Mouse (Mus musculus) stomach, embryonic 14.5 days (tissue): ENCODE measurements at regions not wholly inside any gene's neighbourhood (a gene's known extent, or its start where the extent isn't known, plus 50 kb on each side); places are given as distances from the start of the nearest gene placed in this dataset.

Experiments used
- ATAC-seq: fragments of 200-750 bp; cut with Nextera tagmentation; 2 replicates; pipeline ENCODE4 v1.8.0; 2017; ENCODE audit warnings: low read depth, moderate TSS enrichment; ENCODE audit not compliant: insufficient number of reproducible peaks, insufficient read depth, low FRiP score
- H3K27ac ChIP-seq: fragments of 300-500 bp; sonication (generic); 2 replicates; pipeline ENCODE4 v1.5.1; 2014; ENCODE audit warnings: mild to moderate bottlenecking, low read length, moderate library complexity, mixed read lengths
- H3K27me3 ChIP-seq: fragments of 300-500 bp; sonication (generic); 2 replicates; pipeline ENCODE4 v1.6.1; 2014; ENCODE audit warnings: low read length, control low read depth, mixed read lengths; ENCODE audit not compliant: control insufficient read depth, insufficient read depth
- H3K36me3 ChIP-seq: fragments of 300-500 bp; sonication (generic); 2 replicates; pipeline ENCODE4 v1.6.1; 2014; ENCODE audit warnings: mild to moderate bottlenecking, control low read depth, low read length, moderate library complexity, mixed read lengths; ENCODE audit not compliant: control insufficient read depth, insufficient read depth
- H3K4me1 ChIP-seq: fragments of 300-500 bp; sonication (generic); 2 replicates; pipeline ENCODE4 v1.6.1; 2014; ENCODE audit warnings: low read length, control low read depth, mixed read lengths; ENCODE audit not compliant: control insufficient read depth, insufficient read depth
- H3K4me2 ChIP-seq: fragments of 300-500 bp; sonication (generic); replicated peaks from 2 replicates; pipeline ENCODE4 v1.6.1; 2014; ENCODE audit warnings: low read depth, low read length, control low read depth
- H3K4me3 ChIP-seq: fragments of 300-500 bp; sonication (generic); 2 replicates; pipeline ENCODE4 v1.5.1; 2014; ENCODE audit warnings: low read depth, low read length, control low read depth
- H3K9ac ChIP-seq: fragments of 300-500 bp; sonication (generic); replicated peaks from 2 replicates; pipeline ENCODE4 v1.6.1; 2014; ENCODE audit warnings: low read depth, mild to moderate bottlenecking, control low read depth, low read length, moderate library complexity, mixed read lengths
- H3K9me3 ChIP-seq: fragments of 300-500 bp; sonication (generic); 2 replicates; pipeline ENCODE4 v1.6.1; 2016; ENCODE audit warnings: low read depth, low read length, control low read depth; ENCODE audit not compliant: control insufficient read depth
- WGBS: fragments of 180-500 bp; shearing (Covaris S2); extraction: QIAGEN DNeasy Blood & Tissue Kit; methylation state at CpG from one replicate; pipeline ENCODE4 v1.1.7; 2014; 5-methylcytosine and 5-hydroxymethylcytosine counted together

- no peak overlapping the region for H3K9ac ChIP-seq
- H3K4me1 ChIP-seq = no peaks in the 10 kb centered on the region
- no peaks in the 10 kb centered on the region for H3K36me3 ChIP-seq
- no peak overlapping the region for H3K4me2 ChIP-seq
- H3K4me3 ChIP-seq = no peak overlapping the region
- no peak overlapping the region for H3K27ac ChIP-seq
- H3K27me3 ChIP-seq = no peaks in the 10 kb centered on the region
- no peaks in the 10 kb centered on the region for H3K9me3 ChIP-seq
- no peak for ATAC-seq
Measured at GRCm38 (mm10) chr10:37911669-37912068, 772.9 kb upstream of the Marcks start.

DNA sequence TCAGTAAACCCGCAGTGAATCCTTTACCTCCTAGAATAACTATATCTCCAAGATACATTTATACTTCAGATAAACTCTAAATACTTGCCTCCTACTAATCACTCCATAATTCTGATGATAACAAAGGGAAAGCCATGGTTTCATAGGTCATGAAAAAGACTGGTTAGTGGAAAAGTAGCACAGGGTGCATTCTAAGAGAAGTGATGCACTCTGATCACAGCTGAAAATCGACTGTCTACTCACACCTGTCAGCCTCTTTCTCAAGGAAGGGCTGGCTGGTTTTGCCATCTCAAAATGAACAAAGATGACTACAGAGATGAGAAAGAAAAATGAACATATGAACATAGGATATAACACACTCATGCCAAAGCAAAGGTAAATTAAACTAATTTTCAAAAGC, 769.6 kb upstream of the Marcks start:
- Histone ChIP-seq H3K4me3 (no peak overlapping the region), H3K27me3 (no peaks in the 10 kb centered on the region), H3K36me3 (no peaks in the 10 kb centered on the region), H3K27ac (no peak overlapping the region), H3K9ac (no peak overlapping the region), H3K9me3 (no peaks in the 10 kb centered on the region), H3K4me1 (no peaks in the 10 kb centered on the region), H3K4me2 (no peak overlapping the region)
- WGBS = 64% methylated on average over 2 of the region's 2 CpGs
- ATAC-seq = no peak

GRCm38 (mm10) chr10:37907731-37908130, 769.0 kb upstream of the Marcks start:
- Histone ChIP-seq H3K9me3 (no peaks in the 10 kb centered on the region), H3K36me3 (no peaks in the 10 kb centered on the region), H3K27me3 (no peaks in the 10 kb centered on the region), H3K4me3 (no peak overlapping the region), H3K4me2 (no peak overlapping the region), H3K4me1 (no peaks in the 10 kb centered on the region), H3K9ac (no peak overlapping the region), H3K27ac (no peak overlapping the region)
- ATAC-seq = no peak
- WGBS = 26% methylated on average over 1 of the region's 1 CpGs

GRCm38 (mm10) chr10:37887961-37888360, 749.2 kb upstream of the Marcks start:
- H3K9me3 ChIP-seq = no peaks in the 10 kb centered on the region
- no peak overlapping the region for H3K9ac ChIP-seq
- H3K27ac ChIP-seq = no peak overlapping the region
- WGBS = 61% methylated on average over 1 of the region's 1 CpGs
- H3K4me3 ChIP-seq = no peak overlapping the region
- no peaks in the 10 kb centered on the region for H3K27me3 ChIP-seq
- no peaks in the 10 kb centered on the region for H3K36me3 ChIP-seq
- ATAC-seq = no peak
- no peaks in the 10 kb centered on the region for H3K4me1 ChIP-seq
- H3K4me2 ChIP-seq = no peak overlapping the region

- 83% methylated on average over 5 of the region's 5 CpGs for WGBS
- Histone ChIP-seq H3K27ac (no peak overlapping the region), H3K4me1 (no peaks in the 10 kb centered on the region), H3K4me2 (no peak overlapping the region), H3K36me3 (no peaks in the 10 kb centered on the region), H3K9ac (no peak overlapping the region), H3K4me3 (no peak overlapping the region), H3K9me3 (no peaks in the 10 kb centered on the region), H3K27me3 (no peaks in the 10 kb centered on the region)
- ATAC-seq = no peak
Measured at GRCm38 (mm10) chr10:37880841-37881240, 742.1 kb upstream of the Marcks start.

GRCm38 (mm10) chr10:37873925-37874324, 735.2 kb upstream of the Marcks start:
- Histone ChIP-seq H3K4me2 (no peak overlapping the region), H3K9me3 (no peaks in the 10 kb centered on the region), H3K4me3 (no peak overlapping the region), H3K27me3 (no peaks in the 10 kb centered on the region), H3K27ac (no peak overlapping the region), H3K36me3 (no peaks in the 10 kb centered on the region), H3K4me1 (no peaks in the 10 kb centered on the region), H3K9ac (no peak overlapping the region)
- no peak for ATAC-seq
- WGBS = 69% methylated on average over 2 of the region's 2 CpGs

DNA sequence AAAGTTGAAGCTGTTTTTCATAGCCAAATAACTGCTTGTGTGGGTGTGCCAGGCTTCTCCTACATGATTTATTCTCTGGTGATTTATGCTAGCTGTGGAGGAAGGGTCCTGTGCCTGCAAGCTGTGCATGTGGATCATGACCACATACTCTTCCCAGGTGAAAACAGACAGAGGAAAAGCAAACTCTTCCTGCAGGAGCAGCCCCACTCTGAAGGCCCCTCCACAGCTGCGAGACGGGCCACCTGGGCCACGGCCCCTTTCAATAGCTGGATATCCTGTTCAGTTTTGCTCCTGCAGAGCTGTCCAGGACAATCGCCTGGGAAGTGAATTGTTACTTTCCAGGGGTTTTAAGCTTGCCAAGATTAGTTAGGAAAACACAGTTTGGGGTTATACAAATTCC, 722.3 kb upstream of the Marcks start:
- H3K4me2 ChIP-seq = no peak overlapping the region
- no peak overlapping the region for H3K4me3 ChIP-seq
- H3K27me3 ChIP-seq = no peaks in the 10 kb centered on the region
- no peak overlapping the region for H3K27ac ChIP-seq
- ATAC-seq = no peak
- 34% methylated on average over 4 of the region's 4 CpGs for WGBS
- no peak overlapping the region for H3K9ac ChIP-seq
- H3K4me1 ChIP-seq = no peaks in the 10 kb centered on the region
- H3K9me3 ChIP-seq = no peaks in the 10 kb centered on the region
- no peaks in the 10 kb centered on the region for H3K36me3 ChIP-seq

DNA sequence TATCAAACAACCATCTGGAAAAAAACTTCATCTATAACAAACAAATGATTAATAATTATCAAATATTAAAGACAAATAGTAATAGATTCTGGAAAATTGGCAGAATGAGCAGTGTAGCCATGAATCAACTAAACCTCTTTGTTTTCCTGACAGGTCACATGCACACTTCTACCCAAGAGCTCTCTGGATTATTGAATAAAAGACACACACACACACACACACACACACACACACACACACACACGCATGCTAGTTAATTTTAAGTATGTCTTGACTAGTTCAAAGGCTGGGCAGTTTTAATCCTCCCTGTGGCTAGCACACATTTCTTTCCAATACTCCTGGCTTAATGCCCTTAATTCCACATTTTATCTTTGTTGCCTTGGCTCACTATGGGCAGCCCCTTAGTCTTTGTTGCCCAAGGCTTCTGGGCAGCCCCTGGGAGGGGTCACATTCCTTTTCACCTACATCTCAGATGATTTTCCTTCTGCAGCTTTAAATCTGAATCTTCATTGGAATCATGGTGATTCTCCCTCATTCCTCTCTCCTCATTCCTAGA, 710.6 kb upstream of the Marcks start:
- H3K27ac ChIP-seq = no peak overlapping the region
- no peaks in the 10 kb centered on the region for H3K4me1 ChIP-seq
- H3K27me3 ChIP-seq = no peaks in the 10 kb centered on the region
- no peak overlapping the region for H3K4me2 ChIP-seq
- H3K9me3 ChIP-seq = no peaks in the 10 kb centered on the region; the same call in 1 of the 2 replicates
- WGBS = 73% methylated on average over 1 of the region's 1 CpGs
- no peak overlapping the region for H3K9ac ChIP-seq
- ATAC-seq = no peak
- no peak overlapping the region for H3K4me3 ChIP-seq
- H3K36me3 ChIP-seq = no peaks in the 10 kb centered on the region

- Histone ChIP-seq H3K4me2 (no peak overlapping the region), H3K4me1 (no peaks in the 10 kb centered on the region), H3K9ac (no peak overlapping the region), H3K36me3 (no peaks in the 10 kb centered on the region), H3K27ac (no peak overlapping the region), H3K9me3 (no peaks in the 10 kb centered on the region), H3K27me3 (no peaks in the 10 kb centered on the region), H3K4me3 (no peak overlapping the region)
- WGBS = 79% methylated on average over 5 of the region's 5 CpGs
- no peak for ATAC-seq
Measured at GRCm38 (mm10) chr10:37842820-37843219, 704.1 kb upstream of the Marcks start.
